Mouse (Mus musculus) cerebellum, postnatal 14 days (tissue): ENCODE data around the gene Srrm1.
"Not testable (repeated sequence)": the region's sequence is repeated elsewhere in the genome, so short reads cannot be mapped to it uniquely, and the experiment has no call there.

Experiments
- DNase-seq, 2 experiments: peaks; one replicate each; pipeline ENCODE4 v3.0.0; 2021; ENCODE audit warnings: mixed read lengths in 2 of 2

Gene Srrm1

DNA sequence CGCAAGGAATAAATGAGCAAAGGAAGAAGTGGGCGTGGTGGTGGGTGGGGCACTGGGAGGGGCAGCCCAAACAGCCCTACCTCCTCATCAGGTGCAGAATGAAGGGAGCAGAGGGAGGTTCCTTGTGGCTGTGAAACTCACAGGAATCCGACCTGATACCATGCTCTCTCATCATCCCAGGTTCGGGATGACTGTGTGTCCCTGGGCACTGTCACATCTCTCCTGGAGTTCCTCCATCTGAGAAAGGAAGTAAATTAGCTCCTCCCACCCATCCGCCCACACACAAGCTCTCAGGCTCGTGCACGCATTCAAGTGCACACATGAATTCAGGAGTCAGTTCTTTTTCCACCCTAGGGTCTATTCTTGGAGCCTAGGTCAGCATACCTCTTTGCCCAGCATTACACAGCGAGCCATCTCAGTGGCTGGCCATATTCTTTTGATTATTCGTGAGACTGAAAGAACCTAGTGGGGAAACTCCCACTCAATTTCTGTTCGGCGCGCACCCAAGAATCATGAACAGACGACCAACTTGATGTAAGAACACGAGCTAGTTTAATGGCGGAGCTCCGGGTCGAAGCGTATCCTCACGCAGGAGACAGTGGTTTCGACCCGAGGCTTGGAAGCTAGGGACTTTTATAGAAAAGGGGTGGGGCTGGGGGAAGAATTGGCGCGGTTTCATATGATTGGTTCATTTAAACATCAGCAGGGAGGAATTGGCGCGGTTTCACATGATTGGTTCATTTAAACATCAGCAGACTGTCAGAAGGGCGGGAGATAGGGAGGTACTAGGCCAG is 52.7 kb downstream of the Srrm1 start:
- no peak for DNase-seq

- no peak for DNase-seq
Measured at GRCm38 (mm10) chr4:135298680-135299079, 54.4 kb downstream of the Srrm1 start.

DNA sequence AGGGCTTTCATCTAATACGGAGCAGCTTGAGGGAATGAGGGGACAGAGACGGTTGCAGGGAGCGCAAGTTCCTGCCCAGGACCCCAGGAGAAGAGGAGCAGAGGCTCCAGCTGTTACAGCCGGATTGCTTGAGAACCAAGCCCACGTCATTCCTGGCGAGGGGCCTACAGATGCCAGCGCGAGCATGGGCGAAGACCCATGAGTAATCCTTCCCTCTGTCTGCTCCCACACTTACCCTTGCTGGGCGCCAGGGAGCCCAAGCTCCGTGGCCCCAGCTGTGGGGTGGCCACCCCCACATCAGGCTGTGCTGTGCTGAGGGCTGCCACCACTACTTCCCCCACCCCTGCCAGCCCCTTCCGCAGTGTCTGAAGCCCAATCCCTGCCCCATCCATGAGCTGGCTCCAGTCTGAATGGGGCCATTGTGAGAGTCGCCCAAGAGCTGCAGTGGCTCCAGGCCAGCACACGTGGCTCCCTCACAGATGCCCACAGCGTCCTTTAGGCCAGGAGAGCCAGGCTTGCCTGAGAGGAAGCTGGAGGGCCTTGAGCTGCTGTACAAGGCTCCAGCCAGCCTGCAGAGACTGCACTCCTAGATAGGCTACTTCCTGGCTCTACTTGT is 55.1 kb downstream of the Srrm1 start:
- peak; percentile 46 to 59 for DNase-seq

DNA sequence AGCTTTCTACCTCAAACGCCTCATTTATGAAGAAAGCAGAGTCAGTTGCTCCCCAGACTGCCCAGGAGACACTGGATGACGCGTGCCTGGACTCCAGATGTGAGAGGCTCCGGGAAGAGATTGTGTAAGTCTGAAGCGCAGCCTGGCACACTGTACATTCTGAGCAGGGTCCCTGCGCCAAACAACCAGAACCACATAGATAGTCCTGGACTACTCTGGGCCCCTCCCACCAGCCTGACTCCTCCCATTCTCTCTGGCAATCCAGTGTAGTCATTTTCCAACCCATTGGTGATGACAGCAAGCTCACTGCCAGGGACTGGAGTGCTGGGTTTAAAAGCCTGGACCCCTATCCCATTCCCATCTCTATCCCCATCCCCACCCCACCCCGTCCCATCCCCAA is 56.0 kb downstream of the Srrm1 start:
- no peak for DNase-seq

- no peak for DNase-seq
Measured at GRCm38 (mm10) chr4:135296565-135296964, 56.6 kb downstream of the Srrm1 start.

- DNase-seq: no peak
Measured at GRCm38 (mm10) chr4:135293813-135294212, 59.3 kb downstream of the Srrm1 start.

- DNase-seq: no peak
Measured at GRCm38 (mm10) chr4:135292477-135293089, 60.5 kb downstream of the Srrm1 start.

DNA sequence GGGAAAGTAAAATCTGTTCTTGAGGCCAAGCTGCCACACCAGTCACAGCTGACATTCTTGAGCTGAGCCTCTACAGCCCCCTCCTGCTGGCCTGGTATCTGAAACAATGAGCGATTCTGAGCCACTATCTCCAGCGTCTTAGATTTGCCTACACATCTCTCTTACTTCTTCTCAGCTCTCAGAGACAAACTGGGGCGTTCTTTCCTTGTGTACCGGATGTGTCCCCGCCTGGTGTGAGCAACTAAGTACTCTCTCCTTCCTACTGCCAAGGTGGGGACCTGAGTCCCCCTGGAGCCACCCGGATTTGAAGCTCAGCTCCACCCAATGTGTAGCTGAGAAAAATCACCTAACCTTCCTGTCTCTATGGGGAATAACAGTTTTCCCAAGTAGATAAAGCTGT is 61.3 kb downstream of the Srrm1 start:
- DNase-seq: no peak

GRCm38 (mm10) chr4:135291199-135291598 is 61.9 kb downstream of the Srrm1 start:
- no peak for DNase-seq

- no peak for DNase-seq
Measured at GRCm38 (mm10) chr4:135287975-135288374, 65.1 kb downstream of the Srrm1 start.

DNA sequence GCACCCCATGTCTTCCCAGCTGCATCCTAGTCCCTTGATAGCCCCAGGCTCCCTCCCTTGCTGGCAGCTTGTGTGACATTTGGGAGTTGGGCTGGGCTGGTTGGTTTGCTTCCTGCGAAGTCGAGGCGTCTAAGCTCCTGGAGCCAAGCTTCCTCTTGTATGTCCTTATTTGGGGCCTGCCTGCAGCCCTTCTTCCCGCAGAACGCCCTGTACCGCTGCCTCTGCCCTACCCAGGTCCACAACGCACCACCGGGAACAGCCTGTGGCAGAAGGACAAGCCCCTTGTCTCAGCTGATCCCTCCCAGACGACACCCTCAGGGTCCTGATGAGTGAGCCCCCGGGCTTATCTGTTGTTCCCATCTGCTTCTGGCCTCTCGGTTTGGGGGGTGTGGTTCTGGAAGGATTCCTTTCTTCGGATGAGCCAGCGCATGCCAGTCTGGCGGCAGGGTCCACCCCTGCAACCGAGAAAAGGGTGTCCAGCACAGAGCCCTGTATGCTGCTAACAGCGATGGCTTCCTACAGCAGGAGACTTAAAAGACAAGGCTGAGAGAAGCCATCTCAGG is 66.2 kb downstream of the Srrm1 start:
- DNase-seq: no peak

GRCm38 (mm10) chr4:135286033-135286622 is 67.0 kb downstream of the Srrm1 start:
- DNase-seq: no peak

GRCm38 (mm10) chr4:135285436-135285835 is 67.7 kb downstream of the Srrm1 start:
- DNase-seq: no peak

DNA sequence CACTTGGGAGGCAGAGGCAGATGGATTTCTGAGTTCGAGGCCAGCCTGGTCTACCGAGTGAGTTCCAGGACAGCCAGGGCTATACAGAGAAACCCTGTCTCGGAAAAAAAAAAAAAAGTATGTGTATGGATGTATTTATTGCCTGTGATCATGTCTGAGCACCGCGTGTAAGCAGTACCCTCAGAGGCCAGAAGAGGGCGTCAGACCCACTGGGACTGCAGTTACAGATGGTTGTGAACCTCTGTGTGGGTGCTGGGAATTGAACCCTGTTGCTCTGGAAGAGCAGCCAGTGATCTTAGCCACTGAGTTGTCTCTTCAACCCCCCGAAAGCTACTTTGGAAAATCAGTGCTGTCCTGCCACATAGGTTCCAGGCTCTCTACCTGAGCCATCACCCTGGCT is 69.2 kb downstream of the Srrm1 start:
- no peak for DNase-seq

GRCm38 (mm10) chr4:135283417-135283816 is 69.7 kb downstream of the Srrm1 start:
- no peak for DNase-seq

DNA sequence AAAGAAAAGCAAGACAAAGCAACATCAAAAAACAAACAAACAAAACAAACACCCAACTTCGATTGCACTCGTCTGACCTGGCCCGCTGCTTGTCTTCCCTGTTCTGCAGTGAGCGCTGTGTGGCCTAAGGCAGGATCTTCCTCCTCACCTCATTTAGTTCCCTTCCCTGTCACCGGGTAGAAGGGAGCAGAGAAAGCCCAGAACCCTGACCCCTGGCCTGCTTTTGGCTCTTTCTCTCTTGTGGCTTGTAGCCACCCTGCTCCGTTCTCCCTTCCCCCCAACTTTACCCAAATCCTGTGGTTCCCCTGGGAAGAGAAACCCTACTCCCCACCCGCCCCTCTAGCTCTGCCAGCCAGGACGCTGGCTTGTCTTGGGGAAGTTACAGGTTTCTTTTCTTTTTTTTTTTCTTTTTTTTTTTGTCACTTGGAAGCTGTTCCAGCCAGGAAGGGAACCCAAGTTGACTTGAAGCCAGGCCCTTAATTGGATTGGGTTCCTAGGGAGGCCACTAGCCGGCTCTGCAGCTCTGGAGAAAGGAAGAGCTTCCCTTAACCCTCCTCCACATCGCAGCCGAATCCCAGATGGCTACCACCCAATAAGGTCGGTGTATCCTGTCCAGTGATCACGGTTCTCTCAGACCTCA is 70.3 kb downstream of the Srrm1 start:
- DNase-seq: peak; percentile 18 to 36

DNA sequence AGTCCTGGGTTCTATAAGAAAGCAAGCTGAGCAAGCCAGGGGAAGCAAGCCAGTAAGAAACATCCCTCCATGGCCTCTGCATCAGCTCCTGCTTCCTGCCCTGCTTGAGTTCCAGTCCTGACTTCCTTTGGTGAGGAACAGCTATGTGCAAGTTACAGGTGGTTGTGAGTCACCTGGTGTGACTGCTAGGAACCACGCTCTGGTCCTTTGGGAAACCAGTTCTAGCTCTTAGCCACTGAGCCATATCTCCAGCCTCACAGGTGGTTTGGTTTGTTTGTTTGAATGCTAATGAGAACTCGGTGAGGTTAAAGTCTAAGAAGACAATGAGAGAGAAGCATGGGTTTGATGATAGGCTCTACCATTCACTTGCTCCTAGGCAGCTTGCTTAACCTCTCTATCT is 73.1 kb downstream of the Srrm1 start:
- not testable (repeated sequence) for DNase-seq

DNA sequence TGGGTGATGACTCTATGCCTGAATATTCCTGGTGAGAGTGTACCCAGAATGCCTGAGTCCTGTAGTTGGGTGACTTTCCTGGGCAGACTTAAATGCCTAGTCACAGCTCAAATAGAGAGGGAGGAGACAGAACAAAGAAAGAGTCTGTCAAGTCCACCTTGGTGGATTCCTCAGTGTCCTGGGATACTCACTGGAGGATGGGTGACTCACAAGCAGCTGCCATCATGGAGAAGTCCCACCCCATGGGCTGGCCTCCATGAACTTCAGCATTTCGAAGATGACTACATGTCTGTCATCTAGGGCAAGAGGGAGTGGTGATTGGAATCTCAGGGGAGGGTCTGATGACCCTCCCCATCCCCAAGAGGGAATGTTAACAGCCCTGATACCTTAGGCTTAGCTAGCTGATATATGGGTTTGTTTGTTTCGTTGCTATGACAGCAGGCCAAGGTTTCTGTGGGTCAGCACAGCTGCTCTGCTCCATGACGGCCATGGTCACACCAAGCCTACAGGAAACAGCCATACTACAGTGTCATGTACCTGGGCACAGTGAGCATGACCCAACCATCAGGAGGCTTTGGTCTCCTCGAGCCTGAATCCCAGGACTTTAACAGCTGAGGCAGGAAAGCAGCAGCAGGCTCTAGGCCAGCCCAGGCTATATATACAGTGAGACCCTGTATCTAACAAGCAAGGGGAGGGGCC is 76.3 kb downstream of the Srrm1 start:
- no peak for DNase-seq

DNA sequence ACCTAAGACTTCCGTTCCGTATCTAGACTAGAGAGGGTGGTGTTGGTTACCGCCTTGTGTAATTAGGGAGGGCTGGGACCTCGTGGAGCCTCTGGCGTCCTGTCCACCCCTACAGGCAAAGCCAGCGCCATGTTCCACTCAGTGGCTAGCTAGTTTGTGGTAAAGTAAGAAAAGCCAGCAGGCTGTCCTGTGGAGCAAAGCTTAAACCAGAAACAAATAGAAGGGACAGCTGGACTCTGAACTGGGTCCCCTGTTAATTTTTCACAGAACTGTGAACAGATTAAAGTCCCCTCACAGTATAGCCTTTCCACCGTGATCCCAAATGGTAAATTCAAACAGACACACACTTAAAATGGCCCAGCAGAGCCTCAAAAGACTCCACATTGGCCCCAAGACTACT is 78.4 kb downstream of the Srrm1 start:
- DNase-seq: no peak

- DNase-seq: no peak
Measured at GRCm38 (mm10) chr4:135273307-135273682, 79.8 kb downstream of the Srrm1 start.

- peak; percentile 92 to 93 for DNase-seq
Measured at GRCm38 (mm10) chr4:135272640-135273306, 80.3 kb downstream of the Srrm1 start, which contains the start of gene Clic4. TSS of gene Clic4 (minus strand) at chr4:135272814.
